Mouse (Mus musculus): ENCODE measurements around the gene Fgf7. TPM values are rescaled to one million over a fixed set of nuclear protein-coding genes. Genes with fewer than 3 reads are reported as not detected.

The Fgf7 gene
- polyA plus RNA-seq, 1 experiment from 2014 or later, result 5.5 TPM

DNA sequence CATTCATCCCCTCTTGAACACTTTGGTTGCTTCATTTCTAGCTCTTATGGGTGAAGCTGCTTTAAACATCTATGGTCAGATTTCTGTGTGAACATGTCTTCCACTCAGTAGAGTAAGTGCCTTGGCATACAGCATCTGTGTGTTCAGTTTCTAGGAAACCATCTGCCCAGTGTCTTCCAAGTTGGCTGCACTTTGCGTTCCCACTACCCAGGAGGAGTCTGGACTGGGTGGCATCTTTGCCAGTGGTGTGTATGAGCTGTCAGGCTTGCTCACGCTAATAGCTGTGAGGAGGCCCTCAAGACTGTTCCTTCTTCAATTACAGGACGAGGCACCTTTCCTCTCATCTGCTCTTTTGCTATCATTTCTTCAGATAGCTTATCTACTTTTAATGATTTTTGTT is 49.9 kb downstream of the Fgf7 start:
- H3K9ac ChIP-seq (ENCODE audit: low read length), result no peak overlapping the region
- H3K36me3 ChIP-seq (ENCODE audit: control insufficient read depth, insufficient read depth, low read length), result no peaks in the 10 kb centered on the region
- no peak for DNase-seq (ENCODE audit: low spot score)
- TF ChIP-seq CTCF (IDR thresholded peaks at IDR 0.05; ENCODE audit: low read depth), result no peak
- no peak for TF ChIP-seq EP300 (optimal IDR thresholded peaks at IDR 0.05)
- WGBS, result 69% methylated on average over 3 of the region's 3 CpGs
- H3K27ac ChIP-seq (replicated peaks), result no peak overlapping the region
- no peak overlapping the region for H3K4me3 ChIP-seq (ENCODE audit: low read depth, low read length)
- H3K4me2 ChIP-seq (replicated peaks; ENCODE audit: low read depth), result no peak overlapping the region
- H3K27me3 ChIP-seq (ENCODE audit: control insufficient read depth, insufficient read depth, low read length), result no peaks in the 10 kb centered on the region
- no peak for ATAC-seq (ENCODE audit: low FRiP score, low TSS enrichment)
- H3K9me3 ChIP-seq (ENCODE audit: control insufficient read depth, low read length), result no peaks in the 10 kb centered on the region
- no peaks in the 10 kb centered on the region for H3K4me1 ChIP-seq (replicated peaks; ENCODE audit: control insufficient read depth, insufficient read depth)

DNA sequence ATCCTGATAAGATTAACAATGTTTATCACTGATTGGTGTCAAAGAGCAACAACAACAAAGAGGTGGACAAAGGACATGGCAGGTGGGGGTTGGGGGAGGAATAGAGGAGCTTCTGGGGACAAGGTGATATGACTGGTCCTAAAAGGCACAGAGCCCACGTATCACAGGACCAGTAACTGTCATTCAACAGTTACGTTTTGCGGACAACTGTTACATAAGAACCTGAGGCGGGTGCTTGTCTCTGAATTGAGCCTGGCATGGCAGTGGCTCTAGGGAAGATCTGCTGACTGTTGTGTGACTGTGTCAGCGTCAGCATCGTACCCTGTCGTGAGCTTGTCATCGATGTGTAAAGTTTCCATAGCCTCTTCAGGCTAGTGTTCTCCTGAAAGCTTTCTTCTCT is 51.7 kb downstream of the Fgf7 start:
- H3K4me2 ChIP-seq (replicated peaks; ENCODE audit: low read depth), result no peak overlapping the region
- no peak overlapping the region for H3K4me3 ChIP-seq (ENCODE audit: low read depth, low read length)
- no peak overlapping the region for H3K9ac ChIP-seq (ENCODE audit: low read length)
- no peaks in the 10 kb centered on the region for H3K9me3 ChIP-seq (ENCODE audit: control insufficient read depth, low read length)
- no peak for TF ChIP-seq CTCF (IDR thresholded peaks at IDR 0.05; ENCODE audit: low read depth)
- no peak for TF ChIP-seq EP300 (optimal IDR thresholded peaks at IDR 0.05)
- H3K4me1 ChIP-seq (replicated peaks; ENCODE audit: control insufficient read depth, insufficient read depth), result no peaks in the 10 kb centered on the region
- H3K27me3 ChIP-seq (ENCODE audit: control insufficient read depth, insufficient read depth, low read length), result no peaks in the 10 kb centered on the region
- 82% methylated on average over 8 of the region's 8 CpGs for WGBS
- H3K27ac ChIP-seq (replicated peaks), result no peak overlapping the region
- ATAC-seq (ENCODE audit: low FRiP score, low TSS enrichment) (no peak), DNase-seq (ENCODE audit: low spot score) (no peak)
- no peaks in the 10 kb centered on the region for H3K36me3 ChIP-seq (ENCODE audit: control insufficient read depth, insufficient read depth, low read length)

GRCm38 (mm10) chr2:126090432-126090831 is 56.0 kb downstream of the Fgf7 start:
- Histone ChIP-seq H3K4me3 (ENCODE audit: low read depth, low read length) (no peak overlapping the region), H3K9ac (ENCODE audit: low read length) (no peak overlapping the region), H3K4me1 (replicated peaks; ENCODE audit: control insufficient read depth, insufficient read depth) (no peaks in the 10 kb centered on the region), H3K27ac (replicated peaks) (no peak overlapping the region), H3K4me2 (replicated peaks; ENCODE audit: low read depth) (no peak overlapping the region), H3K27me3 (ENCODE audit: control insufficient read depth, insufficient read depth, low read length) (no peaks in the 10 kb centered on the region), H3K9me3 (ENCODE audit: control insufficient read depth, low read length) (no peaks in the 10 kb centered on the region), H3K36me3 (ENCODE audit: control insufficient read depth, insufficient read depth, low read length) (no peaks in the 10 kb centered on the region)
- TF ChIP-seq CTCF (IDR thresholded peaks at IDR 0.05; ENCODE audit: low read depth) (no peak), EP300 (optimal IDR thresholded peaks at IDR 0.05) (no peak)
- DNase-seq (ENCODE audit: low spot score) (no peak), ATAC-seq (ENCODE audit: low FRiP score, low TSS enrichment) (no peak)
- WGBS, result 70% methylated on average over 5 of the region's 5 CpGs

DNA sequence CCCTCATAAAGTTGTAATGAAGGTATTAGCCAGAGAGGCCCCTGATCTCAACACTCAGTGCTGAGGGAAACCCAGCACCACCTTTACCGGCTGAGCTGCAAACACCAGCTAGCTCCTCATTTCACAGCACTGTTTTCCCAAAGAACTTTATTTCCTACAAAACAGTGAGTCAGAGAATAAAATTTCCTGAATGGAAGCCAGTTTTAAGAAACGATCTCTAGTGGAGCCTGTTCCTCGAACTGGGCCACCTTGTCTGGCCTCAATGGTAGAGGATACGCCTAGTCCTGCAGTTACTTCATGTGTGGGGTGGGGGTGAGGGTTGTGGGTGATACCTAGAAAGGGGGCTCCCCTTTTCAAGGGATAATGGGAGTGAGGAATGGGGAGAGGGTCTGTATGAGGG is 60.2 kb downstream of the Fgf7 start:
- TF ChIP-seq CTCF (IDR thresholded peaks at IDR 0.05; ENCODE audit: low read depth) (no peak), EP300 (optimal IDR thresholded peaks at IDR 0.05) (no peak)
- no peak overlapping the region for H3K4me2 ChIP-seq (replicated peaks; ENCODE audit: low read depth)
- 69% methylated on average over 4 of the region's 4 CpGs for WGBS
- no peak for ATAC-seq (ENCODE audit: low FRiP score, low TSS enrichment)
- no peaks in the 10 kb centered on the region for H3K4me1 ChIP-seq (replicated peaks; ENCODE audit: control insufficient read depth, insufficient read depth)
- no peak overlapping the region for H3K4me3 ChIP-seq (ENCODE audit: low read depth, low read length)
- H3K9me3 ChIP-seq (ENCODE audit: control insufficient read depth, low read length), result no peaks in the 10 kb centered on the region
- no peak overlapping the region for H3K9ac ChIP-seq (ENCODE audit: low read length)
- no peaks in the 10 kb centered on the region for H3K27me3 ChIP-seq (ENCODE audit: control insufficient read depth, insufficient read depth, low read length)
- H3K27ac ChIP-seq (replicated peaks), result no peak overlapping the region
- H3K36me3 ChIP-seq (ENCODE audit: control insufficient read depth, insufficient read depth, low read length), result no peaks in the 10 kb centered on the region
- DNase-seq (ENCODE audit: low spot score), result no peak

Other genes with a start within 250 kb of the Fgf7 start
- 30.8 and 33.5 TPM in 2 replicates for gene Galk2, start 175.5 kb upstream of the Fgf7 start, polyA plus RNA-seq (2015; fragmentation: Nextera tagmentation; extraction: Ambion mirVana)
- 36.2 and 36.8 TPM in 2 replicates for gene Cops2, start 175.5 kb upstream of the Fgf7 start, polyA plus RNA-seq (2015; fragmentation: Nextera tagmentation; extraction: Ambion mirVana)
- gene Fam227b, start 117.3 kb downstream of the Fgf7 start, polyA plus RNA-seq (2015; fragmentation: Nextera tagmentation; extraction: Ambion mirVana), result not detected in 2 replicates
- 20.8 and 21.2 TPM in 2 replicates for gene Dtwd1, start 117.5 kb downstream of the Fgf7 start, polyA plus RNA-seq (2015; fragmentation: Nextera tagmentation; extraction: Ambion mirVana)
- gene Gm17555, start 180.4 kb downstream of the Fgf7 start, polyA plus RNA-seq (2015; fragmentation: Nextera tagmentation; extraction: Ambion mirVana), result not detected in 2 replicates

All from stomach, postnatal 0 days (tissue).